Mouse (Mus musculus) lung, embryonic 16.5 days (tissue): ENCODE data around the gene Taf15. TPM values are rescaled to one million over a fixed set of nuclear protein-coding genes. Genes with fewer than 3 reads are reported as not detected.

Experiments
- ATAC-seq: fragments of 200-750 bp; cut with Nextera tagmentation; 2 replicates; pipeline ENCODE4 v1.8.0; 2017; ENCODE audit warnings: low read depth, mild to moderate bottlenecking, moderate library complexity
- H3K27ac ChIP-seq: fragments of 300-500 bp; sonication (generic); 2 replicates; pipeline ENCODE4 v1.5.1; 2014; ENCODE audit warnings: mild to moderate bottlenecking, control low read depth, low read length
- H3K27me3 ChIP-seq: fragments of 300-500 bp; sonication (generic); 2 replicates; pipeline ENCODE4 v1.6.1; 2014; ENCODE audit warnings: low read depth, low read length, mixed read lengths; ENCODE audit not compliant: control insufficient read depth, insufficient read depth
- H3K36me3 ChIP-seq: fragments of 300-500 bp; sonication (generic); 2 replicates; pipeline ENCODE4 v1.6.1; 2014; ENCODE audit warnings: low read length; ENCODE audit not compliant: control insufficient read depth, insufficient read depth
- H3K4me1 ChIP-seq: fragments of 300-500 bp; sonication (generic); replicated peaks from 2 replicates; pipeline ENCODE4 v1.6.1; 2014; ENCODE audit warnings: low read length, mixed read lengths; ENCODE audit not compliant: control insufficient read depth, insufficient read depth
- H3K4me2 ChIP-seq: fragments of 300-500 bp; sonication (generic); 2 replicates; pipeline ENCODE4 v1.6.1; 2014; ENCODE audit warnings: low read depth, low read length, control low read depth
- H3K4me3 ChIP-seq: fragments of 300-500 bp; sonication (generic); 2 replicates; pipeline ENCODE4 v1.5.1; 2014; ENCODE audit warnings: mild to moderate bottlenecking, low read length, control low read depth
- H3K9ac ChIP-seq: fragments of 300-500 bp; sonication (generic); 2 replicates; pipeline ENCODE4 v1.6.1; 2014; ENCODE audit warnings: low read length, control low read depth
- H3K9me3 ChIP-seq: fragments of 300-500 bp; sonication (generic); 2 replicates; pipeline ENCODE4 v1.6.1; 2016; ENCODE audit warnings: low read length; ENCODE audit not compliant: control insufficient read depth
- WGBS: fragments of 180-500 bp; shearing (Covaris S2); extraction: QIAGEN DNeasy Blood & Tissue Kit; methylation state at CpG from one replicate; pipeline ENCODE4 v1.1.7; 2014; 5-methylcytosine and 5-hydroxymethylcytosine counted together
- polyA plus RNA-seq: library from polyadenylated mRNA; unstranded; fragments of >200 nt; fragmentation: Nextera tagmentation; extraction: Ambion mirVana; gene quantifications from 2 replicates; pipeline ENCODE4 v1.2.1, GENCODE M21; 2015

Gene Taf15
- polyA plus RNA-seq, 1 experiment from 2014 or later: 13.9 TPM

DNA sequence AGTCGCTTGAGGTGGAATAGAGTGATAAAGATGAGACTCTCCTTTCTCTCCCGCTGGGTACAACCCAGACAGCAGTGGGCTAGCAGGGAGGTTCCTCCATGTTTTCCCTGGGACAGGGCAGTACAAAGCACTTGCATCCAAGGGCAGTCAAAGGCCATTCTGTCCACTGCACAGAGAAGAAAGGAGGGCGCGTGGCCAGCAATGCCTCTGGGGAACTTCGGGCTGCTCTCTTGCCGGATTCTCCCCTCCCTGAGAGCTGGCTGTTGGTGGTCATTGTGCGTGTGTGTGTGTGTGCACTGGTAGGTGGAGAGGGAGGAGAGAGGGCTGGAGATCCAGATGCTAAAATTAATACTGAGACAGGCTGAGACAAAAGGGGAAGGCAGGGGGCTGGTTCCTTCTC, 31.7 kb upstream of the Taf15 start:
- WGBS: 44% methylated on average over 7 of the region's 7 CpGs
- Histone ChIP-seq H3K4me3 (no peak overlapping the region), H3K9ac (no peak overlapping the region), H3K27ac (no peak overlapping the region), H3K27me3 (peaks cover 41% of the 10 kb centered on the region), H3K36me3 (no peaks in the 10 kb centered on the region), H3K9me3 (no peaks in the 10 kb centered on the region), H3K4me1 (peaks cover 10% of the 10 kb centered on the region; the same call in 1 of the 2 replicates), H3K4me2 (no peak overlapping the region)
- ATAC-seq: no peak

DNA sequence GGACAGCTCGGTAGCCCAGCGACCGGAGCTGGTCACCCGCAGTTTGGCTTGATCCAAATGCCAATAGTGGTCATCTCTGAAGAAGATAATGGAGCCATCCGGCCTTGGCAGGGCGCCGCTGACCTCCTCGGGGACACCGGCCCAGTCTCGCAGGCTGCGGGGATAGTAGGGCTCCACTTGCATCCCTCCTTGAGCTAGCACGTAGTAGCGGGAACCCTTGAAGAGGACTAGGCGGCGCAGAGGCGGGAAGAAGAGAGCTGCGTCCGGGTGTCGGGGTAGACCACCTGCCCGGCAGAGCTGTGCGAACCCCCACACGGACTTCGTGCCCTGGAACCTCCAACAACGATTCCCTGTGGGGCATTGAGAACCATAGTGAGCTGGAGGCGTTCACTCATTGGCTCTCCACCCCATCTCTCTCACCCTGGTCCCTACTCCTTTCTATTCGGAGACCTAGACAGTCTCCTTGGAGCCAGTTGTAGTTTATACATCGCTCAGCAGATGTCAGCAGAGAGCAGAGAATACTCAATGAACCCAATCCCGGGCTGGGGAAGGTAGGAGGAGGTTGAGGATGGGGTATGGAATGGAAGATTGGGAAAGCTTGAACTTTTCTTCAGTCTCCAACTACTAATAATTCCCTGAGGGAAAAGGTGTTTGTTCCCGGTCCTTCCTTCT, 30.2 kb upstream of the Taf15 start:
- peak; percentile 44 for ATAC-seq
- peaks cover 17% of the 10 kb centered on the region for H3K4me1 ChIP-seq
- 10% methylated on average over 29 of the region's 29 CpGs for WGBS
- H3K4me2 ChIP-seq: peak overlapping the region; percentile 40
- H3K9ac ChIP-seq: no peak overlapping the region
- no peaks in the 10 kb centered on the region for H3K9me3 ChIP-seq
- peaks cover 41% of the 10 kb centered on the region for H3K27me3 ChIP-seq
- H3K4me3 ChIP-seq: peak overlapping the region; percentile 21
- no peak overlapping the region for H3K27ac ChIP-seq
- no peaks in the 10 kb centered on the region for H3K36me3 ChIP-seq

DNA sequence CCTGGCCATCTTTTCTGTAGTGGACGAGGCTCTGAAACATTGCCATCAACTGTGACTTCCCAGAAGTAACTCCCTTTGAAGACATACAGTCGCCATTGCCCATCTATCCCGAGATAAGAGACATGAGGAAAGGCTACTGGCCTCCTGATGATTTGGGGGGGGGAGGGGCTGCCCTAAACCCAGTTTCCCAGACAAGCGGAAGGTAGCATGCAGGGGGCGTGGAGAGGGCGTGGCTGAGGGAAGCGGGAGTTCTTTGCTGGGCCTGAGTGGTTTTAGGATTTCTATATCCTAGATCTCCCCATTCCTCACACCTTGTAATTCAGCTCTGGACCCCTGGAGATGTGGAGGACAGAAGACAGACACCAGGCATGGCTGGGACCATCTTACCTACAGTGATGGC, 29.1 kb upstream of the Taf15 start:
- 9% methylated on average over 7 of the region's 7 CpGs for WGBS
- H3K4me1 ChIP-seq: peaks cover 27% of the 10 kb centered on the region
- H3K36me3 ChIP-seq: no peaks in the 10 kb centered on the region
- H3K27me3 ChIP-seq: peaks cover 41% of the 10 kb centered on the region
- H3K4me3 ChIP-seq: no peak overlapping the region
- no peak for ATAC-seq
- no peak overlapping the region for H3K27ac ChIP-seq
- H3K9me3 ChIP-seq: no peaks in the 10 kb centered on the region
- H3K9ac ChIP-seq: no peak overlapping the region
- H3K4me2 ChIP-seq: no peak overlapping the region

DNA sequence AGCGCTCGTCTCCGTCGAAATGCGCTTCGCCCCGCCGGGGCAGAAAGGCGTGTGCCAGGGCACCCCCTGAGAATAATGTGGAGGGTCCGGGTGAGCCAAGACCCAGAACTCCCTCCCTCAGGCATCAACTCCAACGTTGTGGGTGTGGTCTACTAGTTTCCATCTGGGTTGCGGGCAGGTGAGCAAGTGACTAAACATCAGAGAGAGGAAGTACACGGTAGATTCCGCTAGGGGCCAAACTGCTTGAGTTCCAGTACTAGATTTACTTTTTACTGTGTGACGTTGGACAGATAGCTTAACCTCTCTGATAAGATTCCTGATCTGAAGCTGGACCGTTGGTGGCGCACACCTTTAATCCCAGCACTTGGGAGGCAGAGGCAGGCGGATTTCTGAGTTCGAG, 27.9 kb upstream of the Taf15 start:
- Histone ChIP-seq H3K9ac (no peak overlapping the region), H3K9me3 (no peaks in the 10 kb centered on the region), H3K4me1 (peaks cover 36% of the 10 kb centered on the region), H3K27me3 (peaks cover 41% of the 10 kb centered on the region), H3K27ac (no peak overlapping the region), H3K4me3 (peak overlapping the region; percentile 24), H3K4me2 (peak overlapping the region; percentile 45), H3K36me3 (no peaks in the 10 kb centered on the region)
- no peak for ATAC-seq
- WGBS: 23% methylated on average over 19 of the region's 19 CpGs

DNA sequence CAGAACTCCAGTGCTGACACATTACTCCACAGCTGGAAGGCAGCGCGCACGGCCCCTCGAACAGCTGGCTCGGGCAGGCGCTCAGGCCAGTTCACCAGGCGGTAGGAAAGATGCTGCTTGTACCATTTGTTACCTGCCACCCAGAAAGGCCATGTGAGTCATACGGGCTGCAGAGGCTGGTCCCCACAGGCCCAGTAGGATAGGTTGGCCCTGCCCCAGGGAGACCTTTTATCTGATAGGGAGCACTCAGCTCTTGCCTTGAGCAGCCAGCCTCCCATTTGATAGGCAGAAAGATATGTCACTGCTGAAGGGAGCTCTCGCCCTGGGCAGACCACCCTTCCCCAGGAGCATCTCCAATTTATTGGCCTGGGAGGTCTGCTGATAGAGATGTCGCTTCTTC, 25.3 kb upstream of the Taf15 start:
- H3K4me1 ChIP-seq: peaks cover 32% of the 10 kb centered on the region
- 63% methylated on average over 10 of the region's 10 CpGs for WGBS
- peak overlapping the region; percentile 66 for H3K27ac ChIP-seq

DNA sequence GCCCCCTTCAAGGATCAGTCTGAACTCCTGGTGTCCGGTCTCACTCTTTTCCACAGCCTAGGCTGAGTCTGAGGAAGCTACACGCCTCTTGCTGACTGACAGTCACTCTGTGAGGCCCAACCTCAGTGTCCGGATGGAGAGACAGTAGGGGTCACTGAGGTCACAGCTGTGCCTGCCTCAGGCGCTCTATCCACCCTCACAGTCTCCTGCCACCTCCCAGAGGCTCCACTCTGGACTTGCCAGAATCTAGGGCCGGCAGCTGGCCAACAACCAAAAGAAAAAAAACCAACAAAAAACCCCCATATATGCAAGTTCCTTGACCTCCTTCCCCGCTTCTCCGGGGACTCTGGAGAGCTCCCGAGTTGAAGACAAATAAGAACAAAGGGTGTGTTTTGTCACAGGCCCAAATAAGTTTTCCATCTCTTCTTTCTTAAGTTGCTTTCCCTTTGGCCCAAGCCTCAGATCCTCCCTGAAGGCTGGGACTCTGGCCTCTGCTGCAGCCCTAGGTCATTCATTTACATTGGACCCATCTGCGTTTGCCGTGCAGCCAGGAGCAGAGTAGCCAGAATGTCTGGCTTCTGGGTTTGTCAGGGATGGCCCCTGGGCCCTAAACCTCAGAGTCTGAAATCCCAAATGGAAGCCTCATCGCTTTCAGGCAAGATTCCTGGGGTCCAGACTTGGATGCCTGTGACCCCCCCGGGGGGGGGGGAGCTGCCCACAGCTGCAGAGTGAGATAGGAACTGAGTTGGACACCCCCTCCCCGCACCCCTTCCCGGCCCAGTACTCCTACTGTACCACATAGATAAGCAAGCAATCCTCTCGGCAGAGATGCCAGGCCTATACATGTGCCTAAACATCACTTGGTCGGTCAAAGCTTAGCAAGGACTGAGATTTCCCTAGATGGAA, 24.6 kb upstream of the Taf15 start:
- peaks cover 30% of the 10 kb centered on the region for H3K4me1 ChIP-seq
- peak overlapping the region; percentile 2; the same call in 1 of the 2 replicates for H3K4me2 ChIP-seq
- H3K4me3 ChIP-seq: no peak overlapping the region
- peak; percentile 73 for ATAC-seq
- peak overlapping the region; percentile 66 for H3K27ac ChIP-seq
- H3K27me3 ChIP-seq: peaks cover 19% of the 10 kb centered on the region
- WGBS: 23% methylated on average over 16 of the region's 16 CpGs
- no peak overlapping the region for H3K9ac ChIP-seq
- H3K9me3 ChIP-seq: no peaks in the 10 kb centered on the region
- no peaks in the 10 kb centered on the region for H3K36me3 ChIP-seq

More for the DNA sequence above, 25.3 kb upstream of the Taf15 start:
- peaks cover 23% of the 10 kb centered on the region for H3K27me3 ChIP-seq
- H3K36me3 ChIP-seq: no peaks in the 10 kb centered on the region
- H3K9ac ChIP-seq: no peak overlapping the region
- no peak overlapping the region; the same call in 1 of the 2 replicates for H3K4me2 ChIP-seq
- ATAC-seq: no peak
- H3K9me3 ChIP-seq: no peaks in the 10 kb centered on the region
- H3K4me3 ChIP-seq: no peak overlapping the region

DNA sequence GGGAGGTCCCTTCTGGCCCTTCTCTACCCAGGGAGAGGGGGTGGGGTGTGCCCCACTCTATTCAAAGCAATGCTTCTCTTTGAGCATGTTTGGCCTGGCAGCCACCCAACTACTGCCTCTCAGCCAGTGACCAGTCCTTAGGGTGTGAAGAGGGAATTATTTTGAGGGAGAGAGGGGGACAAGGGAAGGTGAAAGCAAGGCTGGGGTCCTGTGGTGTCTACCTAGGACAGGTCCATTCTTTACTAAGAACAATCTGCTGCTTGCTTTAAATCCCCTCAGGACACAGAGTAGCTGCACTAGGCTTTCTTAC, 24.0 kb upstream of the Taf15 start:
- no peak overlapping the region for H3K4me3 ChIP-seq
- peaks cover 30% of the 10 kb centered on the region for H3K4me1 ChIP-seq
- no peaks in the 10 kb centered on the region for H3K36me3 ChIP-seq
- no peak overlapping the region for H3K9ac ChIP-seq
- peak overlapping the region; percentile 28; the same call in 1 of the 2 replicates for H3K27ac ChIP-seq
- H3K27me3 ChIP-seq: peaks cover 13% of the 10 kb centered on the region
- no peaks in the 10 kb centered on the region for H3K9me3 ChIP-seq
- ATAC-seq: peak; percentile 80
- no peak overlapping the region for H3K4me2 ChIP-seq

DNA sequence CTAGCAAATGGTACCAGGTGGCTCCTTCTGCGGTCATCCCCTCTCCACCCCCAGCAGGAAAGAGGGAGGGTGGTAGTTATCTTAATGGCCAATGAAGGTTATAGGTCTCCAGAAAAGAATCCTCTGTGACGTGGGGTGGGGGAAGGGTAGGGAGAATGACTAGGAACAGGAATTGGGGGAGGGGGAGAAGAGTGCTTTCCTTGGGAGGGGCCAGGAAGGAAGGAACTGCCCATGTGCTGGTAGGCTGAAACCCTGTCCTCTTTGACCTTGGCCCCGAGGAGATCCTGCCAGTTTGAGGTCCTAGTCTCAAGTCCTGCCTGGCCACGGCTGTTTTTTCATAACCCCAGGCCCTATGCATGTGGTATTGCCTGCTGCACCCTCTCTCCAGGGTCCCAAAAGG, 23.6 kb upstream of the Taf15 start:
- peak; percentile 24; the same call in 1 of the 2 replicates for ATAC-seq
- H3K4me3 ChIP-seq: no peak overlapping the region
- no peak overlapping the region for H3K4me2 ChIP-seq
- H3K9me3 ChIP-seq: no peaks in the 10 kb centered on the region
- H3K27ac ChIP-seq: peak overlapping the region; percentile 28; the same call in 1 of the 2 replicates
- WGBS: 24% methylated on average over 4 of the region's 4 CpGs
- H3K4me1 ChIP-seq: peaks cover 32% of the 10 kb centered on the region
- H3K27me3 ChIP-seq: peaks cover 9% of the 10 kb centered on the region
- H3K36me3 ChIP-seq: no peaks in the 10 kb centered on the region
- H3K9ac ChIP-seq: no peak overlapping the region

DNA sequence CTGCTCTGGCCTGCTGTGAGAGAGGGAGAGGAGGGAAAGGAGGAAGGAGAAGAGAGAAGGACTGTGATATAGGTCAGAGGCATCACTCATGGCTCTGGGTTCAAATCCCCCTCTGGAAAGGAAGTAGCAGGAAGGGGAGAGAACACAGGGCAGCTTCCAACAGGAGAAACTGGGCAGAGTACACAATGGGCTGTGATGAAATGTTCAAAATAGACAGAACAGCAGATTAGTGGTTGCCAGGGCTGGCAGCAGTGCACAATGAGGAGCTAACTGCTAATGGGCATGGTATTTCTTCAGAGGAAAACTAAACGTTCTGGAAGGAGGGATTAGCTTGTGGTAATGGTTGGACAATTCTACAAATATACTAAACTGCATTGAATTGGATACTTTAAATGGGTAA, 22.3 kb upstream of the Taf15 start:
- peaks cover 40% of the 10 kb centered on the region for H3K4me1 ChIP-seq

More for the DNA sequence above, 22.3 kb upstream of the Taf15 start:
- no peaks in the 10 kb centered on the region for H3K9me3 ChIP-seq
- H3K4me3 ChIP-seq: no peak overlapping the region
- ATAC-seq: no peak
- no peak overlapping the region for H3K4me2 ChIP-seq
- H3K36me3 ChIP-seq: no peaks in the 10 kb centered on the region
- H3K27ac ChIP-seq: no peak overlapping the region
- WGBS: 26% methylated on average over 1 of the region's 1 CpGs
- no peaks in the 10 kb centered on the region for H3K27me3 ChIP-seq
- H3K9ac ChIP-seq: no peak overlapping the region
